Mouse (Mus musculus) forebrain, embryonic 16.5 days (tissue): ENCODE data around the gene Emc10. TPM values are rescaled to one million over a fixed set of nuclear protein-coding genes. Genes with fewer than 3 reads are reported as not detected.

Experiments
- ATAC-seq: fragments of 200-750 bp; cut with Nextera tagmentation; 2 replicates; pipeline ENCODE4 v1.8.0; 2017; ENCODE audit warnings: mild to moderate bottlenecking, moderate library complexity
- H3K27ac ChIP-seq: fragments of 300-500 bp; sonication (generic); 2 replicates; pipeline ENCODE4 v1.5.1; 2014; ENCODE audit warnings: low read length, control low read depth
- H3K27me3 ChIP-seq: fragments of 300-500 bp; sonication (generic); replicated peaks from 2 replicates; pipeline ENCODE4 v1.6.1; 2014; ENCODE audit warnings: low read length; ENCODE audit not compliant: control insufficient read depth, insufficient read depth
- H3K36me3 ChIP-seq: fragments of 300-500 bp; sonication (generic); 2 replicates; pipeline ENCODE4 v1.6.1; 2014; ENCODE audit not compliant: control insufficient read depth, insufficient read depth
- H3K4me1 ChIP-seq: fragments of 300-500 bp; sonication (generic); replicated peaks from 2 replicates; pipeline ENCODE4 v1.6.1; 2014; ENCODE audit warnings: low read length; ENCODE audit not compliant: control insufficient read depth, insufficient read depth
- H3K4me2 ChIP-seq: fragments of 300-500 bp; sonication (generic); 2 replicates; pipeline ENCODE4 v1.6.1; 2014; ENCODE audit warnings: mild to moderate bottlenecking, low read length, control low read depth
- H3K4me3 ChIP-seq: fragments of 300-500 bp; sonication (generic); replicated peaks from 2 replicates; pipeline ENCODE4 v1.5.1; 2014; ENCODE audit warnings: mild to moderate bottlenecking, low read length, control low read depth
- H3K9ac ChIP-seq: fragments of 300-500 bp; sonication (generic); replicated peaks from 2 replicates; pipeline ENCODE4 v1.6.1; 2014; ENCODE audit warnings: low read depth, low read length, control low read depth
- H3K9me3 ChIP-seq: fragments of 300-500 bp; sonication (generic); 2 replicates; pipeline ENCODE4 v1.6.1; 2016; ENCODE audit warnings: low read length; ENCODE audit not compliant: control insufficient read depth
- WGBS: fragments of 180-500 bp; shearing (Covaris S2); extraction: QIAGEN DNeasy Blood & Tissue Kit; methylation state at CpG from one replicate; pipeline ENCODE4 v1.1.7; 2014; 5-methylcytosine and 5-hydroxymethylcytosine counted together
- polyA plus RNA-seq: library from polyadenylated mRNA; unstranded; fragments of >200 nt; fragmentation: Nextera tagmentation; extraction: Ambion mirVana; gene quantifications from 2 replicates; pipeline ENCODE4 v1.2.1, GENCODE M21; 2015

The Emc10 gene
- polyA plus RNA-seq, 1 experiment from 2014 or later, result 127 TPM

- Histone ChIP-seq H3K4me1 (peaks cover 16% of the 10 kb centered on the region), H3K27ac (no peak overlapping the region), H3K9ac (no peak overlapping the region), H3K27me3 (no peaks in the 10 kb centered on the region), H3K4me2 (no peak overlapping the region), H3K4me3 (no peak overlapping the region), H3K36me3 (peaks cover 16% of the 10 kb centered on the region), H3K9me3 (no peaks in the 10 kb centered on the region)
- 96% methylated on average over 5 of the region's 5 CpGs for WGBS
- ATAC-seq, result no peak
These were observed 4.9 kb downstream of the Emc10 start for GRCm38 (mm10) chr7:44491391-44491790.

GRCm38 (mm10) chr7:44490281-44490680, 6.0 kb downstream of the Emc10 start:
- no peak overlapping the region for H3K4me2 ChIP-seq
- H3K9ac ChIP-seq, result no peak overlapping the region
- H3K36me3 ChIP-seq, result peaks cover 16% of the 10 kb centered on the region
- H3K27me3 ChIP-seq, result no peaks in the 10 kb centered on the region
- no peak overlapping the region for H3K27ac ChIP-seq
- no peak overlapping the region for H3K4me3 ChIP-seq
- 85% methylated on average over 4 of the region's 4 CpGs for WGBS
- peaks cover 11% of the 10 kb centered on the region for H3K4me1 ChIP-seq
- no peak for ATAC-seq
- H3K9me3 ChIP-seq, result no peaks in the 10 kb centered on the region

- Histone ChIP-seq H3K4me3 (no peak overlapping the region), H3K36me3 (peaks cover 16% of the 10 kb centered on the region), H3K4me2 (no peak overlapping the region), H3K9me3 (no peaks in the 10 kb centered on the region), H3K9ac (no peak overlapping the region), H3K27me3 (no peaks in the 10 kb centered on the region), H3K4me1 (no peaks in the 10 kb centered on the region), H3K27ac (no peak overlapping the region)
- ATAC-seq, result no peak
- WGBS, result 94% methylated on average over 8 of the region's 8 CpGs
These were observed 7.8 kb downstream of the Emc10 start for GRCm38 (mm10) chr7:44488545-44488944.

GRCm38 (mm10) chr7:44487936-44488335, 8.4 kb downstream of the Emc10 start:
- H3K9ac ChIP-seq, result no peak overlapping the region

GRCm38 (mm10) chr7:44486927-44487575, 9.3 kb downstream of the Emc10 start:
- 58% methylated on average over 13 of the region's 13 CpGs for WGBS
- no peaks in the 10 kb centered on the region for H3K9me3 ChIP-seq
- no peak for ATAC-seq
- no peaks in the 10 kb centered on the region for H3K4me1 ChIP-seq
- no peak overlapping the region for H3K9ac ChIP-seq
- H3K4me2 ChIP-seq, result no peak overlapping the region
- no peak overlapping the region for H3K27ac ChIP-seq
- H3K36me3 ChIP-seq, result peaks cover 16% of the 10 kb centered on the region
- H3K4me3 ChIP-seq, result no peak overlapping the region
- H3K27me3 ChIP-seq, result 0 out of 2 replicates have a peak, but pooled peaks cover 2% of the 10 kb centered on the region

More at GRCm38 (mm10) chr7:44487936-44488335, 8.4 kb downstream of the Emc10 start:
- Histone ChIP-seq H3K9me3 (no peaks in the 10 kb centered on the region), H3K27me3 (no peaks in the 10 kb centered on the region), H3K4me3 (no peak overlapping the region), H3K27ac (no peak overlapping the region), H3K36me3 (peaks cover 16% of the 10 kb centered on the region), H3K4me2 (no peak overlapping the region), H3K4me1 (no peaks in the 10 kb centered on the region)
- 89% methylated on average over 7 of the region's 7 CpGs for WGBS
- no peak for ATAC-seq

- H3K27ac ChIP-seq, result no peak overlapping the region
These were observed 10.6 kb downstream of the Emc10 start for GRCm38 (mm10) chr7:44485572-44486195.

GRCm38 (mm10) chr7:44484841-44485571, 11.3 kb downstream of the Emc10 start:
- Histone ChIP-seq H3K36me3 (peaks cover under 1% of the 10 kb centered on the region; the same call in 1 of the 2 replicates), H3K27me3 (0 out of 2 replicates have a peak, but pooled peaks cover 10% of the 10 kb centered on the region), H3K4me1 (no peaks in the 10 kb centered on the region), H3K9ac (no peak overlapping the region), H3K4me3 (no peak overlapping the region), H3K9me3 (no peaks in the 10 kb centered on the region), H3K4me2 (no peak overlapping the region), H3K27ac (no peak overlapping the region)
- peak; percentile 75 for ATAC-seq
- 33% methylated on average over 5 of the region's 5 CpGs for WGBS

More at GRCm38 (mm10) chr7:44485572-44486195, 10.6 kb downstream of the Emc10 start:
- H3K4me1 ChIP-seq, result no peaks in the 10 kb centered on the region
- no peak overlapping the region for H3K4me2 ChIP-seq
- H3K9ac ChIP-seq, result no peak overlapping the region
- no peaks in the 10 kb centered on the region for H3K9me3 ChIP-seq
- 0 out of 2 replicates have a peak, but pooled peaks cover 4% of the 10 kb centered on the region for H3K27me3 ChIP-seq
- no peak for ATAC-seq
- WGBS, result 71% methylated on average over 7 of the region's 7 CpGs
- peaks cover 7% of the 10 kb centered on the region for H3K36me3 ChIP-seq
- H3K4me3 ChIP-seq, result no peak overlapping the region

GRCm38 (mm10) chr7:44484109-44484508, 12.2 kb downstream of the Emc10 start:
- 91% methylated on average over 1 of the region's 1 CpGs for WGBS
- ATAC-seq, result no peak
- no peak overlapping the region for H3K9ac ChIP-seq

GRCm38 (mm10) chr7:44482836-44483435, 13.4 kb downstream of the Emc10 start:
- no peak overlapping the region for H3K4me2 ChIP-seq
- 85% methylated on average over 3 of the region's 3 CpGs for WGBS
- H3K4me1 ChIP-seq, result no peaks in the 10 kb centered on the region
- H3K36me3 ChIP-seq, result no peaks in the 10 kb centered on the region
- no peak overlapping the region for H3K27ac ChIP-seq
- no peak overlapping the region for H3K4me3 ChIP-seq
- H3K27me3 ChIP-seq, result peaks cover 12% of the 10 kb centered on the region; the same call in 1 of the 2 replicates
- H3K9ac ChIP-seq, result no peak overlapping the region
- no peak for ATAC-seq
- no peaks in the 10 kb centered on the region for H3K9me3 ChIP-seq

More at GRCm38 (mm10) chr7:44484109-44484508, 12.2 kb downstream of the Emc10 start:
- Histone ChIP-seq H3K4me1 (no peaks in the 10 kb centered on the region), H3K9me3 (no peaks in the 10 kb centered on the region), H3K36me3 (no peaks in the 10 kb centered on the region), H3K4me2 (no peak overlapping the region), H3K27me3 (0 out of 2 replicates have a peak, but pooled peaks cover 12% of the 10 kb centered on the region), H3K27ac (no peak overlapping the region), H3K4me3 (no peak overlapping the region)
